Mouse (Mus musculus) bone marrow, adult 2 months (tissue): ENCODE measurements around the gene Kars. TPM values are rescaled to one million over a fixed set of nuclear protein-coding genes. Genes with fewer than 3 reads are reported as not detected.

Experiments
- H3K27ac ChIP-seq: fragments of 200-500 bp; 2 replicates; pipeline ENCODE4 v1.5.1; 2012; ENCODE audit warnings: low read depth, mild to moderate bottlenecking, control low read depth, inconsistent platforms, low read length; ENCODE audit not compliant: control insufficient read depth, poor library complexity, insufficient read depth
- H3K4me1 ChIP-seq: fragments of 200-500 bp; 2 replicates; pipeline ENCODE4 v1.6.1; 2011; ENCODE audit warnings: low read length; ENCODE audit not compliant: control insufficient read depth, insufficient read depth
- H3K4me3 ChIP-seq: fragments of 200-500 bp; replicated peaks from 2 replicates; pipeline ENCODE3; 2011; ENCODE audit warnings: mild to moderate bottlenecking, low read depth, low read length, control low read depth; ENCODE audit not compliant: control insufficient read depth
- CTCF ChIP-seq: fragments of 200-500 bp; IDR thresholded peaks from 2 replicates; pipeline ENCODE4 v1.5.1; 2011; ENCODE audit warnings: low read length, control low read depth; ENCODE audit not compliant: control insufficient read depth, insufficient read depth
- POLR2A ChIP-seq: fragments of 200-500 bp; IDR thresholded peaks from 2 replicates; pipeline ENCODE4 v1.6.1; 2011; ENCODE audit warnings: low read depth, mild to moderate bottlenecking, control low read depth, low read length, borderline replicate concordance; ENCODE audit not compliant: control insufficient read depth
- WGBS: fragments of 180-500 bp; shearing (Covaris S2); methylation state at CpG from one replicate; pipeline ENCODE4 v1.1.7; 2018; 5-methylcytosine and 5-hydroxymethylcytosine counted together
- polyA plus RNA-seq: library from polyadenylated mRNA; stranded (reverse); fragments of >200 nt; gene quantifications from 2 replicates; pipeline ENCODE4 v1.2.4, GENCODE M21; 2011; ENCODE audit warnings: low replicate concordance; ENCODE audit not compliant: missing spikeins, insufficient read depth, insufficient read length

The Kars gene
- polyA plus RNA-seq, 1 experiment, result 50.7 TPM

- TF ChIP-seq CTCF (no peak), POLR2A (no peak)
- Histone ChIP-seq H3K27ac (no peak overlapping the region), H3K4me1 (no peaks in the 10 kb centered on the region; the same call in 1 of the 2 replicates), H3K4me3 (no peak overlapping the region)
- 68% methylated on average over 3 of the region's 3 CpGs for WGBS
Measured at GRCm38 (mm10) chr8:111950846-111951245, 60.3 kb downstream of the Kars start.

- Histone ChIP-seq H3K27ac (no peak overlapping the region), H3K4me3 (no peak overlapping the region), H3K4me1 (no peaks in the 10 kb centered on the region; the same call in 1 of the 2 replicates)
- TF ChIP-seq POLR2A, result no peak
- no peak for TF ChIP-seq CTCF
- 91% methylated on average over 8 of the region's 8 CpGs for WGBS
Measured at GRCm38 (mm10) chr8:111947954-111948353, 63.2 kb downstream of the Kars start.

- WGBS, result 65% methylated on average over 2 of the region's 2 CpGs
- H3K27ac ChIP-seq, result no peak overlapping the region
Measured at GRCm38 (mm10) chr8:111947144-111947543, 64.0 kb downstream of the Kars start.

GRCm38 (mm10) chr8:111943544-111943943, 67.6 kb downstream of the Kars start:
- no peak overlapping the region for H3K4me3 ChIP-seq
- TF ChIP-seq POLR2A, result no peak
- no peak for TF ChIP-seq CTCF
- H3K27ac ChIP-seq, result no peak overlapping the region
- H3K4me1 ChIP-seq, result peaks cover 2% of the 10 kb centered on the region
- 87% methylated on average over 2 of the region's 2 CpGs for WGBS

More at GRCm38 (mm10) chr8:111947144-111947543, 64.0 kb downstream of the Kars start:
- Histone ChIP-seq H3K4me3 (no peak overlapping the region), H3K4me1 (no peaks in the 10 kb centered on the region; the same call in 1 of the 2 replicates)
- TF ChIP-seq POLR2A (no peak), CTCF (no peak)

Other genes with a start within 250 kb of the Kars start
- 48.8 and 116 TPM in 2 replicates for gene Cfdp1, start 157.0 kb downstream of the Kars start, polyA plus RNA-seq
- gene Tmem170, start 134.6 kb downstream of the Kars start, polyA plus RNA-seq, result 2.1 and 5.0 TPM in 2 replicates
- 0.70 TPM in 1 of 2 replicates, not detected in the other for gene Chst5, start 100.9 kb downstream of the Kars start, polyA plus RNA-seq
- gene Tmem231, start 77.4 kb downstream of the Kars start, polyA plus RNA-seq, result 2.4 TPM in 1 of 2 replicates, not detected in the other
- gene Gabarapl2, start 70.6 kb downstream of the Kars start, polyA plus RNA-seq, result 84.5 and 93.5 TPM in 2 replicates
- 2.5 and 3.3 TPM in 2 replicates for gene Adat1, start 19.0 kb downstream of the Kars start, polyA plus RNA-seq
- gene Terf2ip, start 75 bp upstream of the Kars start, polyA plus RNA-seq, result 5.6 and 5.9 TPM in 2 replicates
- gene Gm6793, start 3.7 kb upstream of the Kars start, polyA plus RNA-seq, result not detected in 2 replicates